Mouse (Mus musculus) adrenal gland (tissue): ENCODE results near the gene Cd86.

ENCODE experiments used
- intact Hi-C: fragments of 180-260 bp; cut with DNase I; formaldehyde crosslinking; loops from one replicate; pipeline ENCODE4 v1.15.1; 2025

Gene Cd86

DNA sequence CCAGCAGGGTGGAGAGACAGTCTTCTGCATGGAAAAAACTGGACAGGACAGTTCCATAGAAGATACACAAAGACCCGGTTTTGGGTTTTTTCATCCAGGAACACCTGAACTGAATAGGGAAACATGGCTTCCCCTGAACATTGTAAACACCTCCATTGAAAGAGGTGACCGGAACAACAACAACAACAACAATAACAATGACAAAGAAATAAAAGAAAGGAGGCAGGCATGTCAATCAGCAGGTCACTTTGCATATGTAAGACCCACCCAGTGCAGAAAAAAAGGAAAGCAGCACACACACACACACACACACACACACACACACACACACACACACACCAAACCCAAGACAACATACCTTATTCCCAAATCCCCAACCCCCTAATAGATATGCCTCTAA, 52.2 kb downstream of the Cd86 start:
- intact Hi-C loops: no loop called here

DNA sequence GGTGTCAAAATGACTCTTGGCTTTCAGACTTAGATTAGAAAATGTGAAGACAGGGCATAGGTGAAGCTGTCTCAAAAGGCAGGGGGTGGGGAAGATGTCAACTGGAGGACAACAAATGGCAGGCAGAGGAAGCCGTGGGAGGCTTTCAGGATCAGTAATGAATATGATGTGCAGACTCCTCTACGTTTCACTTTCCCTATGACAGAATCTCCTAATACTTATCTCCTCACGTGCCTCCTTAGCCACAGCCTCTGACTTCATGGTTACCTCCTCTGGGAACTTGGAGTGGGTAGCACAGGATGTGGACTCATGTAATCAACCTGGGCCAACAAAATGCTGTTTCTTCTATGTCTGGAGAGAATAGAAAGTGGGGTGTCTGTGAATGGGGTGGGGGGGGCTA, 63.2 kb downstream of the Cd86 start:
- intact Hi-C loops: no loop called here

DNA sequence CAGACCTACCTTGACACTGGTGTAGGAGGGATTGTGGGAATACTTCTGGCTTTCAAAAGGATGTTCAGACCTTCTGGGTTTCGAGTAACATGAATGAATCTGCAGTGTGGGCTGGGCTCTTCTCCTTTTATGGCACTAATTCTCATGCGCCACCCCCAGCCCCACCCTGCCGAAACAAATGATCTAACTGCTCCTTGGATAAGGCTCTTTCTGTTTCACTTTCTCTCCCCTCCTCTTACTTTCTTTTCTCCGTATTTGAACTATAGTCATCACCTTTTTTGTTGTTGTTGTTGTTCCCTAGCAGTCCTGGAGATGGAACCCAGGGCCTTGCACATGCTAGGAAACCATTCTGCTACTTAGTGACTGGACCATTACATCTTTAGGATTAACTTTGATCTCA, 67.6 kb downstream of the Cd86 start:
- intact Hi-C loops: no loop called here

DNA sequence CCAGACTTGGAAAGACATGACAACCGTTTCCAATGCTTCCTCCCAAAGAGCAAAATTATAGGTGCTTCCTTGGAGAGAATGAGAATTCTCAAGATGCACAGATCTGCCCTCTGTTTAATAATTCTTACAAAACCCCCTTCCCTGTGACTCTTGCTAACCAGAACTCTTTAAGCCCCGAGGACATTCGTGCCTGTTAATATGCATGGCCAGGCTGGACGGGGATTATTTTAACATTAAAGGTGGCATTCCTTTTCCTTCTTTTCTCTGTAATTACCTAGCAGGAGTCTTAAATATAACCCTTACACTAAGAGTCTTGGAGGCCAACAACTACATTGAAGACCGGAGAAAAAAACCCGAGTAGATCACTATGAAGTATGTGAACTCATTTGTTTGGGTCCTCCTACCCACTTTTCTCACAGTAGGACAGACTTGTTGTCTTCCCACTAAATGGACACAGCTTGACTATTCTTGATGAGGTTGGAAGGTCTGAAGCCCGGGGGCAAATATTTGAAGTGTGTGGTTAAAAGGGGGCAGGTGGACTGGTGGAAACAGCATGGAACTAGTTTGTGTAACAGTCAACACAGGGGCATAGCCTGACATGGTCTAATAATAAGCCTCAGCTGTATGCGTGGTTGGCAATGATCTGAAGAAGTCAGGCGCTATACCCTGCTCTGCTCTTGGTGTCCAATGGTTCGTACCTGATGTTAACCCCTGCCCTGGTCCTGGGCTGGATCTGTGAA, 69.0 kb downstream of the Cd86 start:
- intact Hi-C loops: no loop called here

DNA sequence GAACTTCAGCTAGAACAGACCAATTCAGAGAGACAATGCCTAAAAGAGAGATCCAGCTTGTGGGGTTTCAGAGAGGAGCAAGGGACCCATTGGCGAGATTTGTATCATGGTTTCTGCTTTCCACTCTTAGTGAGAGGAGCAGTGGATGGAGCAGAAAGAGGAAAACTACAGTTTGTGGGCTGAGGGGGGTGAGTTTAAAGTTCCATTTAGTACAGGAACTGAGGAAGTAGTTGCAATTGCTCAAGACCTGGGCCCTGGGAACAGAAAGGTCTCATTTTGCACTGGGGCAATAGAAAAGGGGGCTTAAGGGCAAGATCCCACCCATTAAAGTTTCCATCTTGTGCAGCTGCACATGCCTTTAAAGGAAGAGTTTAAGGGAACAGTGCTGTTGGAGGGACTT, 76.0 kb downstream of the Cd86 start:
- intact Hi-C loops: no loop called here

DNA sequence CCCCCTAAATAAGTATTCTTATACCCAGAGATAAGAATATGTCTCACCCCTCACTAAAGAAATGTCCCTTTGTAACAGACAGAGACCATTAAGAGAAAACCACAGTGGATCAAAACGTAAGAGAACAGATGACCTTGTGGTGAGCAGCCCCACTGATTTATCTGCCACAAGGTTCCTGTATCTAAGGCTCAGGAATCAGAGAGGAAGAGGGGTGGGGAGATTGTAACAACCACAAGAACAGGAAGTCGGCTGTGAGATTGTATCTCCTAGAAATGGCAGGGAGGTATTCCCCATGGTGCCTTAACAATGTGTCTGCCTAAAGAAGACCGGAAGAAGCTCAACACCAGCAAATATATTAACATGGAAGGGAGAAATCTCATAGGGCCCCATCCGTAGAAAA, 77.9 kb downstream of the Cd86 start:
- intact Hi-C loops: no loop called here

DNA sequence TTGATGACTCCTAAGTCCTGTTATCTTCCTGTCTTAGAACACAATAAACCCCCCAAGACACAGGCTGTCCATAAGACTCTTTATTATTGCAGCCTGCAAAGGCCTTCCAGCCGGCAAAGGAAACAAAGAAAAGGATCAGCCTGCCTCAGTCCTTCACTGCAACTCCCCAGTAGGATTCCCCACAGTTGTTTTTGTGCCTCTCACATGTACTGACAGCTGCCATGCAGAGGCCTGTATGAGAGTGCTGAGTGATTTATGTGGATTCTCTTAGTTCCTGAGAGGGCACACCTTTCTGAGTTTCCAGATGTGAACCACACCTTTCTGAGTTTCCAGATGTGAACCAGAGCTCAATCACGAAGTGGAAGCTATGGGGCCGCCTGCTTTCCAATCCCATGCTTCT, 83.8 kb downstream of the Cd86 start:
- intact Hi-C loops: no loop called here

DNA sequence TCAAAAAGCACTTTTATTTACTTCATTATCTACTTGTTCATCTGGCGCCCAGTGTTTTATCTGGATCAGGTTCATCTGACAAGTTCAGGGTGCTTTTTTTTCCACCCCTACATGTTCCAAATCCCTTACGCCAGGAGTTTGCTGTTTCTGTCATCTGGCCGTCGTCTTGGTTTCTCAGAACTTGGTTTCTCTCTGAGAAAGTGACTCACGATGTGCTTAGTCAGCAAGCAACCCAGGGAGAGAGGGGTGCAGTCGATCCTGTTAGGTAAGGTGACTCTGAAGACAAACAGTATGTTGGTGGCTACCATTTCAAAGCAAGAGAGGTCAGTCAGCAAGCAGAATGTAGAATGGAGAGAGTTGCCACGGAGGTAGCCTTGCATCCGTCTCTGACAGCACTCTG, 93.9 kb downstream of the Cd86 start:
- intact Hi-C loops: no loop called here

DNA sequence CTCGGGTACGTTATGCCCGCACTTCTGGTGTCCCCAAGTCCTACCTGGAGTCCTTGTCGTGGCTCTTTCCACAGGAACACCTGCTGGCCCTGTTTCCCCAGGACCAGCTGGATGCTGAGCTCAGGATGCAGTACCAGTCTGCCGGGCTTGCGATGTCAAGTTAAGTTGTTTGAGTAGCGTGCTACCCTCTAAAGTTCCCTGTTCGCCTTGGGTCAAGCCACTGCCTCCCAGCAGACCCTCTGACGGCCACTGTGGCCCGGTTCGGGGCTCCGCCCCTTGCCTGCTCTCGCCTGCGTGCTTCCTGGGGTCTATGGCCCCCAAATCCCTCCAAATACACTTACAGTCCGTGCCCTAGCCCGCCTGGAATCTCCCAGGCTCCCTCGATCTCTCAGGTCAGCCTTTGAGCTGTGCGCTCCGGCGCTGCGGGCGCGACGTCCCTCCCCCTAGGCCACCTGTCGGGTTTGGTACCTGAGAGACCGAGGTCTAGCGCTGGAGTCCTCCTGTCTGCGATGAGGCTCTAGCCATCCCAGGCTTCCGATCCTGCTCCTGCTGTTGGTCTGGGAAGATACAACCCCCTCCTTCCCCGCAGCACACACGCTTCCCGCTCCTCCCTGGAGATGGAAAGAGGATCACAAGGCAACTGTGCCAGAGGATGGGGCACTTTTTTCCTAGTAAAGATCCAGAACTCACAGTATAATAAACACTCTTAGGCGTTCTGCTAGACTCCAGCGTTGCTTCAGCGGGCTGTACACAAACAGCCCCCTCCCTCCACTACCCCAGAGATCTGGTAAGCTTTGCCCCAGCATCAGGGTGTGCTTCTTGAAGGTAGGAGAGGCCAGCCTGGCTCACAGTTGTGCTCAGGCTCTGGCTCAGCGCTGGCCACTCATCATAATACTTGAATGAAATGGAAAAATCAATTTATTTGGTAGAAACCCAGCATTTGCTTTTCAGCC, 104.2 kb downstream of the Cd86 start, which contains the start of gene Casr:
TSS of gene Casr (minus strand) at position 756 of the 953 bp plus-strand sequence.
- intact Hi-C loops: no loop called here

DNA sequence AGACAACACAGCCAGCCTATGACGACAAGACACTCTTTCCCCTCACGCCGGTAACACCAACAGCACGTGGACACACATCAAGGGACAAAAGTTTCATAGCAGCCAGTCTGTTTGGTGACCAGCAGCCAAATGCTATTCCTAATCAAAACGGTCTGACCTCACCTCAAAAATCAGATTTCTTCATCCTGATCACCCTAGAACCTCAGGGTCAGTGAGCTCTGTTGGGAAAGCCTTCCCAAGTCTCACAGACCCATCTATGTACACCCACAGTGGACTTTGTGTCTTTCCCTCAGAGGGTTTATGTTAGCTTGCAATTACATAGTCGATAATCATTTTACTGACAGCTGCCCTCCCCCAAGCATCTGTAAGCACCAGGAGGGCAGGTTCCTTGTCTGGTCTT, 106.3 kb downstream of the Cd86 start:
- intact Hi-C loops: no loop called here

DNA sequence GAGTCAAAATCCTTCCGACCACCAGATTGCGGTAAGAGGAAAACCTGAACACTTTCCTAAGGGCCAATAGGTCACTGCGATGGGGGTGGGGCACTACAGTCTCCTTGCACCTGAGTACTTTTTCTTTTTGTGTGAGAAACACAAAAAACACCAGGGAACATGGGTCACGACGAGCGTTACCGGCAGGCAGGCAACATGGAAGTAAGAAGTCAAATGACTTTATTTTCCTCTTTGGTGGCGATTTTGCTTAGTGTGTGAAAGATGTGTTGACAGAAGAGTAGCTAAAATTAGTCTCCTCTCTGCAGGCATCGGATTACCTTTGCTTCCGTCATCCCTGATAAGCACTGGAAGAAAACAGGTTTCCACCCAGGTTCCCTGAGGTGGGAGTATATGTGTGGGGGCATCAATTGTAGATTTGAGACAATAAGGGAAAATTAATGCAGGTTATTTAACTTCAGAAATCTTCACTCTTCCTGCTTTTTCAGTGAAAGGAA, 110.2 kb downstream of the Cd86 start:
- intact Hi-C loops: no loop called here
